Mouse (Mus musculus): ENCODE data around the gene Cped1. TPM values are rescaled to one million over a fixed set of nuclear protein-coding genes. Genes with fewer than 3 reads are reported as not detected.

The Cped1 gene
- polyA plus RNA-seq, 1 experiment from 2014 or later = 4.3 TPM

- Histone ChIP-seq H3K4me1 (ENCODE audit: control insufficient read depth, insufficient read depth, low read length) (no peaks in the 10 kb centered on the region), H3K27ac (ENCODE audit: low read depth, low read length) (no peak overlapping the region), H3K27me3 (replicated peaks; ENCODE audit: control insufficient read depth, insufficient read depth, low read length) (no peaks in the 10 kb centered on the region), H3K4me3 (ENCODE audit: low read depth, low read length) (no peak overlapping the region), H3K36me3 (ENCODE audit: control insufficient read depth, insufficient read depth, low read length) (no peaks in the 10 kb centered on the region), H3K4me2 (ENCODE audit: low read length) (no peak overlapping the region), H3K9ac (ENCODE audit: low read length) (no peak overlapping the region), H3K9me3 (replicated peaks; ENCODE audit: control insufficient read depth, low read length) (no peaks in the 10 kb centered on the region)
- no peak for DNase-seq (ENCODE audit: low spot score)
- peak; percentile 32; the same call in 1 of the 2 replicates for ATAC-seq
- 34% methylated on average over 2 of the region's 2 CpGs for WGBS
Measured at GRCm38 (mm10) chr6:22168388-22168787, 182.7 kb downstream of the Cped1 start.

GRCm38 (mm10) chr6:22178721-22179295, 193.1 kb downstream of the Cped1 start:
- no peaks in the 10 kb centered on the region for H3K9me3 ChIP-seq (replicated peaks; ENCODE audit: control insufficient read depth, low read length)
- WGBS = 56% methylated on average over 8 of the region's 8 CpGs
- no peak overlapping the region for H3K4me2 ChIP-seq (ENCODE audit: low read length)
- ATAC-seq = peak; percentile 55; the same call in 1 of the 2 replicates
- no peak overlapping the region for H3K27ac ChIP-seq (ENCODE audit: low read depth, low read length)
- no peak overlapping the region for H3K9ac ChIP-seq (ENCODE audit: low read length)
- H3K4me3 ChIP-seq (ENCODE audit: low read depth, low read length) = no peak overlapping the region
- H3K27me3 ChIP-seq (replicated peaks; ENCODE audit: control insufficient read depth, insufficient read depth, low read length) = no peaks in the 10 kb centered on the region
- DNase-seq (ENCODE audit: low spot score) = no peak
- no peaks in the 10 kb centered on the region for H3K36me3 ChIP-seq (ENCODE audit: control insufficient read depth, insufficient read depth, low read length)
- no peaks in the 10 kb centered on the region for H3K4me1 ChIP-seq (ENCODE audit: control insufficient read depth, insufficient read depth, low read length)

- no peaks in the 10 kb centered on the region for H3K4me1 ChIP-seq (ENCODE audit: control insufficient read depth, insufficient read depth, low read length)
- peak; percentile 63; the same call in 1 of the 2 replicates for ATAC-seq
- H3K9me3 ChIP-seq (replicated peaks; ENCODE audit: control insufficient read depth, low read length) = no peaks in the 10 kb centered on the region
- H3K27ac ChIP-seq (ENCODE audit: low read depth, low read length) = no peak overlapping the region
- H3K4me2 ChIP-seq (ENCODE audit: low read length) = peak overlapping the region; percentile 21; the same call in 1 of the 2 replicates
- H3K9ac ChIP-seq (ENCODE audit: low read length) = no peak overlapping the region
- H3K4me3 ChIP-seq (ENCODE audit: low read depth, low read length) = no peak overlapping the region
- no peaks in the 10 kb centered on the region for H3K36me3 ChIP-seq (ENCODE audit: control insufficient read depth, insufficient read depth, low read length)
- H3K27me3 ChIP-seq (replicated peaks; ENCODE audit: control insufficient read depth, insufficient read depth, low read length) = no peaks in the 10 kb centered on the region
- peak; percentile 75 for DNase-seq (ENCODE audit: low spot score)
- WGBS = 37% methylated on average over 10 of the region's 10 CpGs
Measured at GRCm38 (mm10) chr6:22180316-22180715, 194.6 kb downstream of the Cped1 start.

GRCm38 (mm10) chr6:22186967-22187366, 201.3 kb downstream of the Cped1 start:
- ATAC-seq = no peak
- no peaks in the 10 kb centered on the region for H3K27me3 ChIP-seq (replicated peaks; ENCODE audit: control insufficient read depth, insufficient read depth, low read length)
- 90% methylated on average over 8 of the region's 8 CpGs for WGBS

GRCm38 (mm10) chr6:22189346-22190335, 203.9 kb downstream of the Cped1 start:
- peak; percentile 92 for ATAC-seq
- DNase-seq (ENCODE audit: low spot score) = peak; percentile 87
- no peaks in the 10 kb centered on the region; the same call in 1 of the 2 replicates for H3K4me1 ChIP-seq (ENCODE audit: control insufficient read depth, insufficient read depth, low read length)
- no peaks in the 10 kb centered on the region for H3K36me3 ChIP-seq (ENCODE audit: control insufficient read depth, insufficient read depth, low read length)
- H3K4me2 ChIP-seq (ENCODE audit: low read length) = peak overlapping the region; percentile 10; the same call in 1 of the 2 replicates
- no peak overlapping the region for H3K27ac ChIP-seq (ENCODE audit: low read depth, low read length)
- H3K9ac ChIP-seq (ENCODE audit: low read length) = no peak overlapping the region
- 49% methylated on average over 24 of the region's 24 CpGs for WGBS
- H3K9me3 ChIP-seq (replicated peaks; ENCODE audit: control insufficient read depth, low read length) = no peaks in the 10 kb centered on the region
- H3K27me3 ChIP-seq (replicated peaks; ENCODE audit: control insufficient read depth, insufficient read depth, low read length) = no peaks in the 10 kb centered on the region
- no peak overlapping the region for H3K4me3 ChIP-seq (ENCODE audit: low read depth, low read length)

More at GRCm38 (mm10) chr6:22186967-22187366, 201.3 kb downstream of the Cped1 start:
- no peak overlapping the region for H3K4me2 ChIP-seq (ENCODE audit: low read length)
- H3K9ac ChIP-seq (ENCODE audit: low read length) = no peak overlapping the region
- no peak overlapping the region for H3K4me3 ChIP-seq (ENCODE audit: low read depth, low read length)
- no peaks in the 10 kb centered on the region; the same call in 1 of the 2 replicates for H3K4me1 ChIP-seq (ENCODE audit: control insufficient read depth, insufficient read depth, low read length)
- H3K27ac ChIP-seq (ENCODE audit: low read depth, low read length) = no peak overlapping the region
- DNase-seq (ENCODE audit: low spot score) = no peak
- H3K36me3 ChIP-seq (ENCODE audit: control insufficient read depth, insufficient read depth, low read length) = no peaks in the 10 kb centered on the region
- H3K9me3 ChIP-seq (replicated peaks; ENCODE audit: control insufficient read depth, low read length) = no peaks in the 10 kb centered on the region

- no peak overlapping the region for H3K4me3 ChIP-seq (ENCODE audit: low read depth, low read length)
- H3K36me3 ChIP-seq (ENCODE audit: control insufficient read depth, insufficient read depth, low read length) = no peaks in the 10 kb centered on the region
- no peak overlapping the region for H3K4me2 ChIP-seq (ENCODE audit: low read length)
- ATAC-seq (no peak), DNase-seq (ENCODE audit: low spot score) (no peak)
- H3K9me3 ChIP-seq (replicated peaks; ENCODE audit: control insufficient read depth, low read length) = no peaks in the 10 kb centered on the region
- WGBS = 91% methylated on average over 3 of the region's 3 CpGs
- H3K27me3 ChIP-seq (replicated peaks; ENCODE audit: control insufficient read depth, insufficient read depth, low read length) = no peaks in the 10 kb centered on the region
- H3K27ac ChIP-seq (ENCODE audit: low read depth, low read length) = no peak overlapping the region
- no peak overlapping the region for H3K9ac ChIP-seq (ENCODE audit: low read length)
- H3K4me1 ChIP-seq (ENCODE audit: control insufficient read depth, insufficient read depth, low read length) = no peaks in the 10 kb centered on the region
Measured at GRCm38 (mm10) chr6:22198603-22199002, 212.9 kb downstream of the Cped1 start.

- 86% methylated on average over 2 of the region's 2 CpGs for WGBS
- H3K4me3 ChIP-seq (ENCODE audit: low read depth, low read length) = no peak overlapping the region
- ATAC-seq = no peak
Measured at GRCm38 (mm10) chr6:22199473-22199872, 213.8 kb downstream of the Cped1 start.

GRCm38 (mm10) chr6:22200133-22200532, 214.4 kb downstream of the Cped1 start:
- no peak for DNase-seq (ENCODE audit: low spot score)
- H3K4me2 ChIP-seq (ENCODE audit: low read length) = no peak overlapping the region
- 94% methylated on average over 3 of the region's 3 CpGs for WGBS

More at GRCm38 (mm10) chr6:22199473-22199872, 213.8 kb downstream of the Cped1 start:
- no peak overlapping the region for H3K4me2 ChIP-seq (ENCODE audit: low read length)
- no peaks in the 10 kb centered on the region for H3K4me1 ChIP-seq (ENCODE audit: control insufficient read depth, insufficient read depth, low read length)
- H3K27me3 ChIP-seq (replicated peaks; ENCODE audit: control insufficient read depth, insufficient read depth, low read length) = no peaks in the 10 kb centered on the region
- no peak for DNase-seq (ENCODE audit: low spot score)
- no peak overlapping the region for H3K27ac ChIP-seq (ENCODE audit: low read depth, low read length)
- no peaks in the 10 kb centered on the region for H3K9me3 ChIP-seq (replicated peaks; ENCODE audit: control insufficient read depth, low read length)
- H3K36me3 ChIP-seq (ENCODE audit: control insufficient read depth, insufficient read depth, low read length) = no peaks in the 10 kb centered on the region
- H3K9ac ChIP-seq (ENCODE audit: low read length) = no peak overlapping the region

More at GRCm38 (mm10) chr6:22200133-22200532, 214.4 kb downstream of the Cped1 start:
- H3K9me3 ChIP-seq (replicated peaks; ENCODE audit: control insufficient read depth, low read length) = no peaks in the 10 kb centered on the region
- no peaks in the 10 kb centered on the region for H3K27me3 ChIP-seq (replicated peaks; ENCODE audit: control insufficient read depth, insufficient read depth, low read length)
- H3K36me3 ChIP-seq (ENCODE audit: control insufficient read depth, insufficient read depth, low read length) = no peaks in the 10 kb centered on the region
- H3K4me1 ChIP-seq (ENCODE audit: control insufficient read depth, insufficient read depth, low read length) = no peaks in the 10 kb centered on the region; the same call in 1 of the 2 replicates
- ATAC-seq = no peak
- no peak overlapping the region for H3K27ac ChIP-seq (ENCODE audit: low read depth, low read length)
- no peak overlapping the region for H3K4me3 ChIP-seq (ENCODE audit: low read depth, low read length)
- H3K9ac ChIP-seq (ENCODE audit: low read length) = no peak overlapping the region
